Mouse (Mus musculus) cerebellum, adult 18-20 months (tissue): ENCODE measurements around the gene Acss2.

Experiments used
- DNase-seq, 2 experiments: peaks; one replicate each; pipeline ENCODE4 v3.0.0; 2021

Acss2 gene

GRCm38 (mm10) chr2:155517455-155518423 lies at the start of gene Acss2, which contains the start of gene Ggt7:
TSS of gene Acss2 (plus strand) at chr2:155517948.
TSS of gene Ggt7 (minus strand) at chr2:155518237.
- peak; percentile 99 to 100 for DNase-seq

GRCm38 (mm10) chr2:155472671-155473569 lies 44.8 kb upstream of the Acss2 start:
- peak; percentile 38 to 66 for DNase-seq

- DNase-seq: peak; percentile 61 to 81
Measured at GRCm38 (mm10) chr2:155473570-155474088, 44.1 kb upstream of the Acss2 start, which contains the start of gene Ncoa6. TSS of gene Ncoa6 (minus strand) at chr2:155473894.

GRCm38 (mm10) chr2:155482021-155482420 lies 35.7 kb upstream of the Acss2 start:
- DNase-seq: peak; percentile 68 to 75

- no peak for DNase-seq
Measured at GRCm38 (mm10) chr2:155490998-155491397, 26.8 kb upstream of the Acss2 start.

GRCm38 (mm10) chr2:155502596-155502995 lies 15.2 kb upstream of the Acss2 start:
- no peak for DNase-seq

- peak; percentile 52 to 60 for DNase-seq
Measured at GRCm38 (mm10) chr2:155504440-155505355, 13.1 kb upstream of the Acss2 start.

GRCm38 (mm10) chr2:155505811-155506210 lies 11.9 kb upstream of the Acss2 start:
- no peak for DNase-seq

GRCm38 (mm10) chr2:155507721-155508470 lies 9.9 kb upstream of the Acss2 start:
- no peak for DNase-seq

- peak; percentile 85 to 88 for DNase-seq
Measured at GRCm38 (mm10) chr2:155512479-155512878, 5.3 kb upstream of the Acss2 start.

- DNase-seq: peak; percentile 50 to 62
Measured at GRCm38 (mm10) chr2:155513543-155513942, 4.2 kb upstream of the Acss2 start.

GRCm38 (mm10) chr2:155514666-155515065 lies 3.1 kb upstream of the Acss2 start:
- DNase-seq: peak; percentile 92 to 94

GRCm38 (mm10) chr2:155515941-155516340 lies 1.8 kb upstream of the Acss2 start:
- DNase-seq: peak; percentile 84 to 89

GRCm38 (mm10) chr2:155518531-155519270 lies 953 bp downstream of the Acss2 start:
- DNase-seq: no peak

- no peak for DNase-seq
Measured at GRCm38 (mm10) chr2:155523706-155524105, 6.0 kb downstream of the Acss2 start.

- no peak for DNase-seq
Measured at GRCm38 (mm10) chr2:155524378-155524777, 6.6 kb downstream of the Acss2 start.

- no peak for DNase-seq
Measured at GRCm38 (mm10) chr2:155527367-155527766, 9.6 kb downstream of the Acss2 start.

- DNase-seq: no peak
Measured at GRCm38 (mm10) chr2:155536292-155536691, 18.5 kb downstream of the Acss2 start.

GRCm38 (mm10) chr2:155537761-155538462 lies 20.2 kb downstream of the Acss2 start:
- DNase-seq: no peak
